Mouse (Mus musculus) thymus, adult 2 months (tissue): ENCODE results near the gene Ubash3a. TPM values are rescaled to one million over a fixed set of nuclear protein-coding genes. Genes with fewer than 3 reads are reported as not detected.

Source experiments
- DNase-seq: peaks from one replicate; pipeline ENCODE4 v3.0.0; 2021
- H3K27ac ChIP-seq: fragments of 200-500 bp; 2 replicates; pipeline ENCODE4 v1.5.1; 2012; ENCODE audit warnings: low read length, control low read depth; ENCODE audit not compliant: control insufficient read depth, insufficient read depth
- H3K27me3 ChIP-seq: fragments of 200-500 bp; 2 replicates; pipeline ENCODE4 v1.6.1; 2012; ENCODE audit warnings: mild to moderate bottlenecking, low read length, moderate library complexity, mixed read lengths; ENCODE audit not compliant: control insufficient read depth, insufficient read depth
- H3K36me3 ChIP-seq: fragments of 200-500 bp; 2 replicates; pipeline ENCODE4 v1.6.1; 2012; ENCODE audit warnings: mild to moderate bottlenecking, low read length, moderate library complexity; ENCODE audit not compliant: control insufficient read depth, insufficient read depth
- H3K4me1 ChIP-seq: fragments of 200-500 bp; replicated peaks from 2 replicates; pipeline ENCODE4 v1.6.1; 2012; ENCODE audit warnings: low read length; ENCODE audit not compliant: control insufficient read depth, insufficient read depth
- H3K4me3 ChIP-seq: fragments of 200-500 bp; 2 replicates; pipeline ENCODE4 v1.5.1; 2012; ENCODE audit warnings: mild to moderate bottlenecking, low read length, control low read depth, moderate library complexity; ENCODE audit not compliant: control insufficient read depth, insufficient read depth
- CTCF ChIP-seq: fragments of 200-500 bp; IDR thresholded peaks from 2 replicates; pipeline ENCODE4 v1.5.1; 2012; ENCODE audit warnings: mild to moderate bottlenecking, control low read depth, low read length, moderate library complexity, borderline replicate concordance; ENCODE audit not compliant: control insufficient read depth, poor library complexity, insufficient read depth; ENCODE audit errors: extremely low read depth
- POLR2A ChIP-seq: fragments of 200-500 bp; IDR thresholded peaks from 2 replicates; pipeline ENCODE4 v1.6.1; 2012; ENCODE audit warnings: mild to moderate bottlenecking, low read length, control low read depth, moderate library complexity; ENCODE audit not compliant: control insufficient read depth, poor library complexity, insufficient read depth; ENCODE audit errors: extremely low read depth
- WGBS: fragments of 180-500 bp; shearing (Covaris S2); methylation state at CpG from one replicate; pipeline ENCODE4 v1.1.7; 2018; 5-methylcytosine and 5-hydroxymethylcytosine counted together
- polyA plus RNA-seq: library from polyadenylated mRNA; depleted of rRNA; stranded (reverse); fragments of >200 nt; gene quantifications from 2 replicates; pipeline ENCODE4 v1.2.3, GENCODE M21; 2012

Ubash3a gene
- polyA plus RNA-seq, 1 experiment, result 95.5 TPM

DNA sequence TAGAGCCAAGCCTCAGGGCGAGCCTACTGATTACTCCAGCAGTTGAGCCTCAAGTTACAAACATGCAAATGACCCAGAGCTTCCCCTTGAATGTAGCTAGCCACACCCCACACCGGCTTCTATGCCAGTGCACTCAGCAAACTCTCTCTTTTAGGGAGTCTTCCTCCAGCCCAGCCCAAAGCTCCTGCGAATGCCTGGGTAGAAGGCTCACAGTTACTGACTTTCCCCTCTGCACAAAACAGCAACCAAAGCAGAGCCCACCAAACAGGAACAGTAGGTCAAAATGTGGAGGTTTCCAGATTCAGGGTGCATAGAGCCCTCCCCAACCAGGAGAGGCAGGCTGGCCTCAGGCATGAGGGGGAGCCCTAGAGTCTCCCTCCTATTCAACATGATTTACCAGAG lies 57.5 kb downstream of the Ubash3a start:
- no peak overlapping the region for H3K27ac ChIP-seq
- TF ChIP-seq POLR2A, result no peak
- TF ChIP-seq CTCF, result no peak
- H3K36me3 ChIP-seq, result no peaks in the 10 kb centered on the region
- WGBS, result 40% methylated on average over 3 of the region's 3 CpGs
- DNase-seq, result peak; percentile 37
- no peak overlapping the region for H3K4me3 ChIP-seq
- peaks cover 22% of the 10 kb centered on the region for H3K4me1 ChIP-seq
- no peaks in the 10 kb centered on the region for H3K27me3 ChIP-seq

DNA sequence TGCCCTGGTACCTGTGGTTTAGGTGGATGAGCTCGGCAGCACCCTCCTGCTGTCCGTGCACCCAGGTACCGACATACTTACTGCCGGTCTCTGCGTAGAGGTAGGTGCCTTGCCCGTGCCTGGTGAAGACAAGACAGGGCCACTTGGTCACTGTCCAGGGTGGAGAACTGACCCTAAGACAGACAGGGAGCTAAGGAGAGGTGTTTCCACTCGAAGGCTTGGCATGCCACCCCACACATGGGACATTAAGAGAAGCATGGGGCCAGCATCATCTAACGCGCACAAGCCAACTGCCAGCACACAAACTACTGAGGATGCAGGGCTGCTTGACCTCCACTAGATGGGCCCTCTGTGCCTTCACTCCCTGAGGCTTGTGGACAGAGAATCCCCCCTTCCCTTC lies 58.2 kb downstream of the Ubash3a start:
- Histone ChIP-seq H3K36me3 (no peaks in the 10 kb centered on the region), H3K27me3 (no peaks in the 10 kb centered on the region), H3K4me1 (peaks cover 22% of the 10 kb centered on the region), H3K27ac (peak overlapping the region; percentile 56; the same call in 1 of the 2 replicates), H3K4me3 (no peak overlapping the region)
- TF ChIP-seq CTCF (no peak), POLR2A (no peak)
- WGBS, result 94% methylated on average over 9 of the region's 9 CpGs
- DNase-seq, result no peak

DNA sequence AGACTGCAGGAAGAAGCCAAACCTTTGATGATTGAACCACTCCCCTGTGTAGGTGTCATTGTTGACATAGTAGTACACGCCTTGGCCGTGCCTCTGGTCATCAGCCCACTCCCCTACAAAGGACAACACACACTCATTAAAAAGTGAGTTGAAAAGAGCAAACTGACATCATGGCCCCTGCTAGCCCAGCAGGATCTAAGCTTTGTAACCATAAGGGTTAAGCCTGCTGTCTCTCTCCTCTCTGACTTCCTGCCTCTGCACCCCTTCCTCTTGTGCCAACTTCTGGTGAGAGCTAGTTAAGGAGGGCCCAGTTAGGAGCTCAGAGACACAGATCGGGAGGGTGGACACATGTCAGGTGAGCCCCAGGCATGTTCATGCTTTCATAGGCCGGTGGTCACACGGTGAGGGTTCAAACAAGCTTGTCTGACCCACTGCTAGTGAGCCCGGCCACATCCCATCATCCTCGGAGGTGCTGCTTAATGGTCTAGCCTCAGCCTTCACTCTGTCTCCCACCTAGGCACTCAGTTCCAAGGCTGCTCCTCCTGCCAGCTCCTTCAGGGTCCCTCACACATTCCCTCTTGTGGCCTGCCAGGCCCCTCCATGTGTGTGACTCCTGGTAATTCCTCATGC lies 58.8 kb downstream of the Ubash3a start:
- H3K4me3 ChIP-seq, result no peak overlapping the region
- peak overlapping the region; percentile 56 for H3K27ac ChIP-seq
- H3K27me3 ChIP-seq, result no peaks in the 10 kb centered on the region
- peak; percentile 55 for DNase-seq
- no peaks in the 10 kb centered on the region for H3K36me3 ChIP-seq
- peaks cover 22% of the 10 kb centered on the region for H3K4me1 ChIP-seq
- WGBS, result 79% methylated on average over 7 of the region's 7 CpGs
- no peak for TF ChIP-seq POLR2A
- TF ChIP-seq CTCF, result no peak

DNA sequence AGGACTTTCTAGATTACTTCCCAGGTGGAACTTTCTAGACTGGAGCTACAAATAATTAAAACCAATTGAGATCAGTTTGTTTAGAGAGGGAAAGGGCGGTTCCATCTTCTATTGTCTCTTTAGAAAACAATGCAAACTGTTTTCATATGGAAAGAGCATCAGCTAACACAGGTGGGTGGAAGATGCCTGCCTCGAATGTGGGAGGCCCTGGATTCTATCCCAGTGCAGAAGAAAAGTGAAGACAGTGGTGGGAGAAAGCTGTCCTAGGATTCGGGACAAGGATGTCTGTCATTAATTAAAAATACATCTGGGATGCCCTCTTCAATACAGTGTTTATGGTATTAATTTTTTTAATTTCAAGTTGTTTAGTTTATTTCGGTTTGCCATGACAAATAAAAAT lies 59.5 kb downstream of the Ubash3a start:
- DNase-seq, result no peak
- Histone ChIP-seq H3K27me3 (no peaks in the 10 kb centered on the region), H3K4me1 (peaks cover 22% of the 10 kb centered on the region), H3K27ac (no peak overlapping the region), H3K36me3 (no peaks in the 10 kb centered on the region), H3K4me3 (no peak overlapping the region)
- TF ChIP-seq CTCF, result no peak
- WGBS, result 92% methylated on average over 4 of the region's 4 CpGs

DNA sequence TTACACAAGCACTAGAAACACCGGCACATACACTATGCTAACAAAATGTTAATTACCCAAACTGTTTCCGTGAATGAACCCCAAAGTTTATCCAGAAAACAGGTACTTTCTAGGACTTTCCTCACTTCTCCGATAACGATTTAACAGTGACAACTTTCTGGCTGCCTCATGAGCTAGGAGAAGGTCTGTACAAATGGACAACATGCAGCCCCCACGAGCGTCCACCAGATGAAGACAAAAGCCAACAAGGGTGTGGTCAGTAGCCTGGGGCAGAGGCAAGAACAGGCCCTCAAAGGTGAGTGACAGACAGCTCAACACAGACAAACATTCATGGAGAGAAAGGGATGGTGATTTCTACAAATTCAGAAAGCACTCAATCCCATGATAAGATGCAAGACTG lies 59.9 kb downstream of the Ubash3a start:
- DNase-seq, result no peak
- H3K4me3 ChIP-seq, result no peak overlapping the region
- no peak for TF ChIP-seq CTCF
- no peak for TF ChIP-seq POLR2A
- peaks cover 22% of the 10 kb centered on the region for H3K4me1 ChIP-seq
- no peak overlapping the region for H3K27ac ChIP-seq
- H3K27me3 ChIP-seq, result no peaks in the 10 kb centered on the region
- no peaks in the 10 kb centered on the region for H3K36me3 ChIP-seq
- 95% methylated on average over 6 of the region's 6 CpGs for WGBS

DNA sequence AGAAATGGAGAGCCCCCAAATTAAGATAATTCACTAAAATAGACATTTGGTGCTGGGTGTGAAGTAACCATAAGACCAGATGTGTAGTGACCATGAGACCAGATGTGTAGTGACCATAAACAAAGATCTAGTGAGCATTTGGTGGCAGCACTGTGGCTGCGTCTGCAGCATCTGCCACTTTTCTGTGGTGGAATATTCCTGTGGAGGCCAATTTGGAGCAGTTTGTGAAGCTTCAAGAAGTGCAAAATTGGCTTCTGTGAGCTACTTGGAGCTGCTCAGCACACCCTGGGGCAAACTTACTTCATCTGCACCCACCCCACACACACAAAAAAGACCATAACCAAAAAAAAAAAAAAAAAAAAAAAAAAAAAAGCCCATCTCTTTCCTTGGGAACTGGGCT lies 60.3 kb downstream of the Ubash3a start:
- 93% methylated on average over 1 of the region's 1 CpGs for WGBS
- DNase-seq, result no peak
- Histone ChIP-seq H3K4me1 (peaks cover 22% of the 10 kb centered on the region), H3K36me3 (no peaks in the 10 kb centered on the region), H3K27ac (no peak overlapping the region), H3K27me3 (no peaks in the 10 kb centered on the region), H3K4me3 (no peak overlapping the region)
- TF ChIP-seq POLR2A (no peak), CTCF (no peak)

DNA sequence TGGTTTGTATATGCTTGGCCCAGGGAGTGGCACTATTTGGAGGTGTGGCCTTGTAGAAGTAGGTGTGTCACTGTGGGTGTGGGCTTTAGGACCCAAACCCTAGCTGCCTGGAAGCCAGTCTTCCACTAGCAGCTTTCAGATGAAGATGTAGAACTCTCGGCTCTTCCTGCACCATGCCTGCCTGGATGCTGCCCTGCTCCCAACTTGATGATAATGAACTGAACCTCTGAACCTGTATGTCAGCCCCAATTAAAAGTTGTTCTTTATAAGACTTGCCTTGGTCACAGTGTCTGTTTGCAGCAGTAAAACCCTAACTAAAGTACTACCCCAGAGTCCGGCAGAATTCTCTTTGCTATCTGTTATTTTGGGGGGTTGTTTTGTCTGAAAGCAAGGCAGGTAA lies 62.1 kb downstream of the Ubash3a start:
- H3K36me3 ChIP-seq, result no peaks in the 10 kb centered on the region
- no peak for DNase-seq
- no peak overlapping the region for H3K27ac ChIP-seq
- no peaks in the 10 kb centered on the region for H3K27me3 ChIP-seq
- peaks cover 17% of the 10 kb centered on the region for H3K4me1 ChIP-seq
- WGBS, result 93% methylated on average over 2 of the region's 2 CpGs
- no peak overlapping the region for H3K4me3 ChIP-seq
- TF ChIP-seq POLR2A, result no peak
- no peak for TF ChIP-seq CTCF
